Comparison of ENCODE assay signal across 12 mouse cellular contexts in genomic region chr2:124616746-124617145, GRCm38 (mm10).
DNase-seq lines count a peak whose midpoint lies in the region; ATAC-seq and TF ChIP-seq lines count a peak whose summit lies in the region.
"Had no signal": no experiment of that assay in that cellular context is flagged by ENCODE, and none has a peak within 500 bp of the region (broad histone marks: within the 10 kb centered on the region; RNA-seq: fewer than 3 reads in every experiment).

No protein-coding gene starts in this region.

- no peak overlapping the region for H3K9ac ChIP-seq in liver, embryonic 14.5 days (replicated peaks)
- no peak overlapping the region for H3K9ac ChIP-seq in liver, embryonic 12.5 days
- H3K9ac ChIP-seq in heart, embryonic 12.5 days = peak overlapping the region; percentile 41
- no peak overlapping the region for H3K9ac ChIP-seq in lung, embryonic 16.5 days (ENCODE audit: low read length)
- H3K9ac ChIP-seq: limb, embryonic 12.5 days had no signal

- H3K4me3 ChIP-seq in liver, embryonic 14.5 days (ENCODE audit: insufficient read depth in 1 of 2, low read depth in 2 of 2, low read length in 2 of 2) = no peak overlapping the region
- H3K4me3 ChIP-seq in liver, embryonic 12.5 days = no peak overlapping the region
- H3K4me3 ChIP-seq in heart, embryonic 12.5 days = no peak overlapping the region
- H3K4me3 ChIP-seq in lung, embryonic 16.5 days (ENCODE audit: low read length) = no peak overlapping the region
- H3K4me3 ChIP-seq: limb, embryonic 12.5 days had no signal

- H3K27me3 ChIP-seq in liver, embryonic 14.5 days (ENCODE audit: control insufficient read depth, insufficient read depth, low read length) = peaks cover 3% of the 10 kb centered on the region
- H3K27me3 ChIP-seq in liver, embryonic 12.5 days (replicated peaks) = peaks cover 15% of the 10 kb centered on the region
- H3K27me3 ChIP-seq in heart, embryonic 12.5 days (replicated peaks) = no peaks in the 10 kb centered on the region
- H3K27me3 ChIP-seq in lung, embryonic 16.5 days (ENCODE audit: control insufficient read depth, insufficient read depth, low read depth, low read length) = peaks cover 2% of the 10 kb centered on the region; the same call in 1 of the 2 replicates

- WGBS in liver, embryonic 14.5 days (ENCODE audit: insufficient replicate concordance) = 36% methylated on average over 4 of the region's 4 CpGs
- 32% methylated on average over 4 of the region's 4 CpGs for WGBS in liver, embryonic 12.5 days (ENCODE audit: insufficient replicate concordance)
- WGBS in heart, embryonic 12.5 days = 31% methylated on average over 4 of the region's 4 CpGs
- 52% methylated on average over 4 of the region's 4 CpGs for WGBS in lung, embryonic 16.5 days

- no peak for TF ChIP-seq EP300 in liver, embryonic 14.5 days (IDR thresholded peaks at IDR 0.05; ENCODE audit: low read depth)

- H3K27ac ChIP-seq in liver, embryonic 14.5 days = no peak overlapping the region
- no peak overlapping the region for H3K27ac ChIP-seq in liver, embryonic 12.5 days
- peak overlapping the region; percentile 89 for H3K27ac ChIP-seq in heart, embryonic 12.5 days (ENCODE audit: poor library complexity, severe bottlenecking)
- no peak overlapping the region for H3K27ac ChIP-seq in lung, embryonic 16.5 days (ENCODE audit: low read length)
- H3K27ac ChIP-seq: limb, embryonic 12.5 days had no signal

- no peaks in the 10 kb centered on the region for H3K36me3 ChIP-seq in liver, embryonic 14.5 days (replicated peaks; ENCODE audit: control insufficient read depth, insufficient read depth, low read depth)
- H3K36me3 ChIP-seq in liver, embryonic 12.5 days = no peaks in the 10 kb centered on the region
- no peaks in the 10 kb centered on the region for H3K36me3 ChIP-seq in heart, embryonic 12.5 days
- H3K36me3 ChIP-seq in lung, embryonic 16.5 days (ENCODE audit: control insufficient read depth, insufficient read depth, low read length) = no peaks in the 10 kb centered on the region
- H3K36me3 ChIP-seq: limb, embryonic 12.5 days had no signal

- no peaks in the 10 kb centered on the region for H3K9me3 ChIP-seq in liver, embryonic 14.5 days (ENCODE audit: control insufficient read depth, low read length)
- H3K9me3 ChIP-seq in liver, embryonic 12.5 days (replicated peaks) = no peaks in the 10 kb centered on the region
- H3K9me3 ChIP-seq in heart, embryonic 12.5 days (replicated peaks) = no peaks in the 10 kb centered on the region
- no peaks in the 10 kb centered on the region for H3K9me3 ChIP-seq in lung, embryonic 16.5 days (ENCODE audit: control insufficient read depth, low read length)
- H3K9me3 ChIP-seq: limb, embryonic 12.5 days had no signal

- no peak overlapping the region for H3K4me2 ChIP-seq in liver, embryonic 14.5 days (ENCODE audit: low read depth)
- no peak overlapping the region for H3K4me2 ChIP-seq in liver, embryonic 12.5 days
- peak overlapping the region; percentile 52 for H3K4me2 ChIP-seq in heart, embryonic 12.5 days
- no peak overlapping the region for H3K4me2 ChIP-seq in lung, embryonic 16.5 days (ENCODE audit: low read depth, low read length)
- H3K4me2 ChIP-seq: limb, embryonic 12.5 days had no signal

- intact Hi-C loops in heart, postnatal 14 days (cut with DNase I) = no loop called here

- DNase-seq in heart, adult 8-10 months (ENCODE audit: low spot score) = peak; percentile 58
- DNase-seq in heart, postnatal 14 days = no peak
- no peak for DNase-seq in liver, embryonic 14.5 days (ENCODE audit: low read depth in 3 of 3, low spot score in 3 of 3)
- no peak for DNase-seq in frontal cortex, postnatal 10 days (ENCODE audit: low spot score in 2 of 2)
- DNase-seq in layer of hippocampus, adult 9-10 months (ENCODE audit: low spot score) = no peak
- DNase-seq: layer of hippocampus, adult 9-11 months; right cerebral cortex, postnatal 4 days had no signal

- H3K4me1 ChIP-seq in liver, embryonic 14.5 days (replicated peaks; ENCODE audit: control insufficient read depth in 2 of 2, insufficient read depth in 2 of 2, low read length in 1 of 2) = peaks cover 0 to 2% of the 10 kb centered on the region in 2 experiments; a peak in 1 of 4 replicates
- H3K4me1 ChIP-seq in liver, embryonic 12.5 days = 0 out of 2 replicates have a peak, but pooled peaks cover 4% of the 10 kb centered on the region
- peaks cover 94% of the 10 kb centered on the region for H3K4me1 ChIP-seq in heart, embryonic 12.5 days (replicated peaks)
- peaks cover 23% of the 10 kb centered on the region for H3K4me1 ChIP-seq in lung, embryonic 16.5 days (replicated peaks; ENCODE audit: control insufficient read depth, insufficient read depth, low read length)

- peak; percentile 40; the same call in 1 of the 2 replicates for ATAC-seq in liver, embryonic 14.5 days (ENCODE audit: insufficient read depth)
- no peak for ATAC-seq in liver, embryonic 12.5 days
- no peak for ATAC-seq in heart, embryonic 12.5 days (ENCODE audit: insufficient number of reproducible peaks, low FRiP score)
- peak; percentile 49 for ATAC-seq in lung, embryonic 16.5 days (ENCODE audit: low read depth)
- ATAC-seq: midbrain, embryonic 16.5 days had no signal

- TF ChIP-seq CTCF in liver, embryonic 14.5 days (IDR thresholded peaks at IDR 0.05; ENCODE audit: low read depth) = no peak

Comparison
In these comparisons a context has a peak if more than half of its experiments do, and no peak if none do; other contexts are left out.
1. ATAC-seq: peak in liver, embryonic 14.5 days (single experiment) and lung, embryonic 16.5 days (single experiment); none in liver, embryonic 12.5 days (single experiment) and heart, embryonic 12.5 days (single experiment).